Mouse (Mus musculus) heart, embryonic 11.5 days (tissue): Measurements from ENCODE around the gene Prmt9. TPM values are rescaled to one million over a fixed set of nuclear protein-coding genes. Genes with fewer than 3 reads are reported as not detected.

Source experiments
- ATAC-seq: fragments of 200-750 bp; cut with Nextera tagmentation; replicated peaks from 2 replicates; pipeline ENCODE4 v1.8.0; 2017; ENCODE audit warnings: moderate library complexity; ENCODE audit not compliant: insufficient number of reproducible peaks, low FRiP score, low TSS enrichment
- H3K27ac ChIP-seq: fragments of 300-500 bp; sonication (generic); 2 replicates; pipeline ENCODE4 v1.5.1; 2014; ENCODE audit warnings: mild to moderate bottlenecking, low read depth, low read length
- H3K27me3 ChIP-seq: fragments of 300-500 bp; sonication (generic); 2 replicates; pipeline ENCODE4 v1.6.1; 2014; ENCODE audit warnings: mild to moderate bottlenecking, low read length, mixed read lengths; ENCODE audit not compliant: control insufficient read depth, insufficient read depth
- H3K36me3 ChIP-seq: fragments of 300-500 bp; sonication (generic); 2 replicates; pipeline ENCODE4 v1.6.1; 2014; ENCODE audit warnings: mild to moderate bottlenecking, low read length, moderate library complexity, mixed read lengths; ENCODE audit not compliant: control insufficient read depth, insufficient read depth
- H3K4me1 ChIP-seq: fragments of 300-500 bp; sonication (generic); 2 replicates; pipeline ENCODE4 v1.6.1; 2014; ENCODE audit warnings: low read length; ENCODE audit not compliant: control insufficient read depth, insufficient read depth
- H3K4me2 ChIP-seq: fragments of 300-500 bp; sonication (generic); 2 replicates; pipeline ENCODE4 v1.6.1; 2014; ENCODE audit warnings: mild to moderate bottlenecking, moderate library complexity
- H3K4me3 ChIP-seq: fragments of 300-500 bp; sonication (generic); 2 replicates; pipeline ENCODE4 v1.5.1; 2014; ENCODE audit warnings: low read depth, low read length
- H3K9ac ChIP-seq: fragments of 300-500 bp; sonication (generic); 2 replicates; pipeline ENCODE4 v1.6.1; 2014; ENCODE audit warnings: mild to moderate bottlenecking, low read depth, low read length, moderate library complexity
- H3K9me3 ChIP-seq: fragments of 300-500 bp; sonication (generic); replicated peaks from 2 replicates; pipeline ENCODE4 v1.6.1; 2016; ENCODE audit warnings: low read length; ENCODE audit not compliant: control insufficient read depth
- WGBS: fragments of 180-500 bp; shearing (Covaris S2); extraction: QIAGEN DNeasy Blood & Tissue Kit; methylation state at CpG from one replicate; pipeline ENCODE4 v1.1.7; 2014; ENCODE audit not compliant: insufficient replicate concordance; 5-methylcytosine and 5-hydroxymethylcytosine counted together
- polyA plus RNA-seq: library from polyadenylated mRNA; unstranded; fragments of >200 nt; fragmentation: Nextera tagmentation; extraction: Ambion mirVana; gene quantifications from 2 replicates; pipeline ENCODE4 v1.2.1, GENCODE M21; 2014

Prmt9 gene
- 13.4 and 15.6 TPM in 2 replicates for polyA plus RNA-seq

GRCm38 (mm10) chr8:77549121-77549706, at the start of gene Prmt9:
TSS of gene Prmt9 (plus strand) at chr8:77549397.
- Histone ChIP-seq H3K4me1 (no peaks in the 10 kb centered on the region), H3K9me3 (no peaks in the 10 kb centered on the region), H3K36me3 (peaks cover 20% of the 10 kb centered on the region), H3K27me3 (no peaks in the 10 kb centered on the region), H3K27ac (peak within 1 kb of the TSS; percentile 75), H3K9ac (peak within 1 kb of the TSS; percentile 92), H3K4me2 (peak within 1 kb of the TSS; percentile 91), H3K4me3 (peak within 1 kb of the TSS; percentile 83)
- 3% methylated on average over 42 of the region's 42 CpGs for WGBS
- ATAC-seq, result peak; percentile 96

GRCm38 (mm10) chr8:77500264-77500663, 48.9 kb upstream of the Prmt9 start:
- no peak overlapping the region for H3K9ac ChIP-seq
- no peaks in the 10 kb centered on the region for H3K9me3 ChIP-seq
- no peak overlapping the region for H3K27ac ChIP-seq
- peaks cover 6% of the 10 kb centered on the region; the same call in 1 of the 2 replicates for H3K4me1 ChIP-seq
- no peaks in the 10 kb centered on the region for H3K27me3 ChIP-seq
- WGBS, result 84% methylated on average over 3 of the region's 3 CpGs
- no peak overlapping the region for H3K4me2 ChIP-seq
- no peak for ATAC-seq
- no peak overlapping the region for H3K4me3 ChIP-seq
- no peaks in the 10 kb centered on the region for H3K36me3 ChIP-seq

- H3K4me3 ChIP-seq, result no peak overlapping the region
- H3K9ac ChIP-seq, result no peak overlapping the region
- no peaks in the 10 kb centered on the region for H3K9me3 ChIP-seq
- H3K27me3 ChIP-seq, result no peaks in the 10 kb centered on the region
- no peak overlapping the region for H3K4me2 ChIP-seq
- no peak overlapping the region for H3K27ac ChIP-seq
- ATAC-seq, result no peak
- no peaks in the 10 kb centered on the region for H3K36me3 ChIP-seq
- H3K4me1 ChIP-seq, result peaks cover 4% of the 10 kb centered on the region; the same call in 1 of the 2 replicates
- WGBS, result 83% methylated on average over 8 of the region's 8 CpGs
These were observed 48.1 kb upstream of the Prmt9 start for GRCm38 (mm10) chr8:77501131-77501530.

GRCm38 (mm10) chr8:77502547-77502946, 46.6 kb upstream of the Prmt9 start:
- Histone ChIP-seq H3K27ac (no peak overlapping the region), H3K4me3 (no peak overlapping the region), H3K4me1 (0 out of 2 replicates have a peak, but pooled peaks cover 2% of the 10 kb centered on the region), H3K36me3 (no peaks in the 10 kb centered on the region), H3K4me2 (no peak overlapping the region), H3K9me3 (no peaks in the 10 kb centered on the region), H3K27me3 (no peaks in the 10 kb centered on the region), H3K9ac (no peak overlapping the region)
- WGBS, result 82% methylated on average over 6 of the region's 6 CpGs
- ATAC-seq, result no peak

GRCm38 (mm10) chr8:77506539-77506938, 42.7 kb upstream of the Prmt9 start:
- H3K4me3 ChIP-seq, result no peak overlapping the region
- no peaks in the 10 kb centered on the region for H3K36me3 ChIP-seq
- 79% methylated on average over 7 of the region's 7 CpGs for WGBS
- H3K9ac ChIP-seq, result no peak overlapping the region
- ATAC-seq, result no peak
- H3K27me3 ChIP-seq, result no peaks in the 10 kb centered on the region
- no peak overlapping the region for H3K27ac ChIP-seq
- H3K4me2 ChIP-seq, result no peak overlapping the region
- H3K4me1 ChIP-seq, result 0 out of 2 replicates have a peak, but pooled peaks cover 5% of the 10 kb centered on the region
- H3K9me3 ChIP-seq, result no peaks in the 10 kb centered on the region

GRCm38 (mm10) chr8:77507510-77508035, 41.6 kb upstream of the Prmt9 start:
- Histone ChIP-seq H3K27me3 (no peaks in the 10 kb centered on the region), H3K4me2 (no peak overlapping the region), H3K27ac (no peak overlapping the region), H3K36me3 (no peaks in the 10 kb centered on the region), H3K9ac (no peak overlapping the region), H3K9me3 (no peaks in the 10 kb centered on the region), H3K4me1 (0 out of 2 replicates have a peak, but pooled peaks cover 5% of the 10 kb centered on the region), H3K4me3 (no peak overlapping the region)
- WGBS, result 69% methylated on average over 10 of the region's 10 CpGs
- no peak for ATAC-seq

- Histone ChIP-seq H3K4me3 (no peak overlapping the region), H3K27ac (no peak overlapping the region), H3K4me1 (0 out of 2 replicates have a peak, but pooled peaks cover 3% of the 10 kb centered on the region), H3K27me3 (no peaks in the 10 kb centered on the region), H3K36me3 (no peaks in the 10 kb centered on the region), H3K9ac (no peak overlapping the region), H3K9me3 (no peaks in the 10 kb centered on the region), H3K4me2 (no peak overlapping the region)
- ATAC-seq, result no peak
- 83% methylated on average over 7 of the region's 7 CpGs for WGBS
These were observed 40.2 kb upstream of the Prmt9 start for GRCm38 (mm10) chr8:77509044-77509443.

GRCm38 (mm10) chr8:77510426-77510825, 38.8 kb upstream of the Prmt9 start:
- Histone ChIP-seq H3K36me3 (no peaks in the 10 kb centered on the region), H3K27ac (no peak overlapping the region), H3K4me3 (no peak overlapping the region), H3K9me3 (no peaks in the 10 kb centered on the region), H3K4me1 (peaks cover 6% of the 10 kb centered on the region), H3K9ac (no peak overlapping the region), H3K4me2 (no peak overlapping the region), H3K27me3 (no peaks in the 10 kb centered on the region)
- 81% methylated on average over 3 of the region's 3 CpGs for WGBS
- no peak for ATAC-seq
